Mouse (Mus musculus) layer of hippocampus, postnatal 14 days (tissue): ENCODE measurements around the gene Ccdc114. TPM values are rescaled to one million over a fixed set of nuclear protein-coding genes. Genes with fewer than 3 reads are reported as not detected.
"Not testable (repeated sequence)": the region's sequence is repeated elsewhere in the genome, so short reads cannot be mapped to it uniquely, and the experiment has no call there.

ENCODE experiments used
- DNase-seq, 2 experiments: peaks; one replicate each; pipeline ENCODE4 v3.0.0; 2021 to 2022; ENCODE audit warnings: low spot score in 2 of 2, mixed read lengths in 1 of 2
- total RNA-seq, 2 experiments: library from RNA; stranded (reverse); gene quantifications; 2 replicates each; pipeline ENCODE4 v1.2.3; 2021

Gene Ccdc114
- total RNA-seq, 2 experiments from 2014 or later, result 2.1 to 6.2 TPM

- DNase-seq, result no peak
Measured at GRCm38 (mm10) chr7:45917004-45917704, 6.7 kb upstream of the Ccdc114 start.

- DNase-seq, result no peak
Measured at GRCm38 (mm10) chr7:45917926-45918325, 5.9 kb upstream of the Ccdc114 start.

- no peak for DNase-seq
Measured at GRCm38 (mm10) chr7:45919083-45919671, 4.7 kb upstream of the Ccdc114 start.

GRCm38 (mm10) chr7:45919761-45920160, 4.1 kb upstream of the Ccdc114 start:
- no peak for DNase-seq

- DNase-seq, result no peak
Measured at GRCm38 (mm10) chr7:45920583-45921241, 3.2 kb upstream of the Ccdc114 start.

GRCm38 (mm10) chr7:45921242-45921621, 2.6 kb upstream of the Ccdc114 start, which contains the start of gene Emp3:
Emp3 (minus strand) TSS chr7:45921404.
- no peak for DNase-seq

GRCm38 (mm10) chr7:45921950-45922600, 1.8 kb upstream of the Ccdc114 start:
- no peak for DNase-seq

GRCm38 (mm10) chr7:45922928-45923761, 727 bp upstream of the Ccdc114 start:
- DNase-seq, result peak; percentile 92 to 95

GRCm38 (mm10) chr7:45924429-45924816, 551 bp downstream of the Ccdc114 start:
- no peak for DNase-seq

- no peak for DNase-seq
Measured at GRCm38 (mm10) chr7:45928626-45929295, 4.9 kb downstream of the Ccdc114 start.

GRCm38 (mm10) chr7:45929688-45930087, 5.8 kb downstream of the Ccdc114 start:
- DNase-seq, result no peak

GRCm38 (mm10) chr7:45933766-45934165, 9.9 kb downstream of the Ccdc114 start:
- DNase-seq, result not testable (repeated sequence)

- peak; percentile 51 to 58 for DNase-seq
Measured at GRCm38 (mm10) chr7:45935114-45935513, 11.2 kb downstream of the Ccdc114 start.

- no peak for DNase-seq
Measured at GRCm38 (mm10) chr7:45939836-45940235, 16.0 kb downstream of the Ccdc114 start.

GRCm38 (mm10) chr7:45941986-45942385, 18.1 kb downstream of the Ccdc114 start:
- no peak for DNase-seq

GRCm38 (mm10) chr7:45943280-45943679, 19.4 kb downstream of the Ccdc114 start:
- DNase-seq, result not testable (repeated sequence)

GRCm38 (mm10) chr7:45949061-45949460, 25.2 kb downstream of the Ccdc114 start:
- no peak for DNase-seq

GRCm38 (mm10) chr7:45956611-45957010, 32.7 kb downstream of the Ccdc114 start:
- no peak for DNase-seq

- no peak for DNase-seq
Measured at GRCm38 (mm10) chr7:45971831-45972723, 48.2 kb downstream of the Ccdc114 start.
